Mouse (Mus musculus) liver, adult 2 months (tissue): ENCODE measurements around the gene Bcl6.

Source experiments
- CTCF ChIP-seq: fragments of 200-500 bp; IDR thresholded peaks from 2 replicates; pipeline ENCODE4 v1.5.1; 2011; ENCODE audit warnings: low read depth, low read length, control low read depth
- POLR2A ChIP-seq: fragments of 200-500 bp; IDR thresholded peaks from 2 replicates; pipeline ENCODE4 v1.6.1; 2011; ENCODE audit warnings: low read length, control low read depth; ENCODE audit not compliant: insufficient read depth; ENCODE audit errors: extremely low read depth

- TF ChIP-seq CTCF (no peak), POLR2A (no peak)
These were observed 19.8 kb downstream of the Bcl6 start for GRCm38 (mm10) chr16:23968888-23969287.
